29 mouse cellular contexts compared by ENCODE assay signal in genomic region chr3:82950639-82951038, GRCm38 (mm10). TPM values are rescaled to one million over a fixed set of nuclear protein-coding genes. Genes with fewer than 3 reads are reported as not detected.
A peak's percentile ranks its signal among the peaks of the same experiment; 100 is the strongest.
DNase-seq lines count a peak whose midpoint lies in the region; ATAC-seq lines count a peak whose summit lies in the region.
"Had no signal": no experiment of that assay in that cellular context is flagged by ENCODE, and none has a peak within 500 bp of the region (broad histone marks: within the 10 kb centered on the region; RNA-seq: fewer than 3 reads in every experiment).

No protein-coding gene starts in this region.

- H3K4me3 ChIP-seq in embryonic facial prominence, embryonic 11.5 days (ENCODE audit: low read depth, low read length): no peak overlapping the region
- H3K4me3 ChIP-seq in embryonic facial prominence, embryonic 10.5 days: no peak overlapping the region
- no peak overlapping the region for H3K4me3 ChIP-seq in intestine, embryonic 16.5 days (ENCODE audit: low read length)
- no peak overlapping the region for H3K4me3 ChIP-seq in stomach, embryonic 16.5 days (replicated peaks; ENCODE audit: low read length)
- H3K4me3 ChIP-seq: forebrain, embryonic 12.5 days; heart, adult 2 months; hindbrain, embryonic 15.5 days; layer of hippocampus, adult 2 months; limb, embryonic 12.5 days; liver, embryonic 15.5 days had no signal

- DNase-seq in embryonic facial prominence, embryonic 11.5 days (ENCODE audit: low spot score): peak; percentile 3
- no peak for DNase-seq in embryonic facial prominence, embryonic 10.5 days (ENCODE audit: low spot score)
- DNase-seq in lung, postnatal 14 days: peak; percentile 23
- DNase-seq in thymus, postnatal 0 days (ENCODE audit: low spot score): no peak
- DNase-seq in left cerebral cortex, adult 18-20 months (ENCODE audit: low spot score in 2 of 2): no peak
- DNase-seq: adrenal gland, postnatal 14 days; cerebellum, adult 11-12 months; cerebellum, postnatal 14 days; embryo, embryonic 11 days; gastrocnemius, postnatal 10 days; heart, adult 2 months; heart, postnatal 4 days; kidney, adult 18-20 months; kidney, postnatal 14 days; thymus, postnatal 25 days had no signal

- no peak for ATAC-seq in embryonic facial prominence, embryonic 11.5 days (replicated peaks; ENCODE audit: insufficient number of reproducible peaks, low FRiP score, low TSS enrichment, low read depth)
- ATAC-seq in intestine, embryonic 16.5 days: peak; percentile 42
- ATAC-seq in stomach, embryonic 16.5 days (ENCODE audit: insufficient read depth, low FRiP score): no peak
- ATAC-seq: activated CD4-positive, CD25-positive, alpha-beta regulatory T cell, adult 4 months; CD4-positive, CD25-positive, alpha-beta regulatory T cell, adult 4 months; midbrain, embryonic 16.5 days had no signal

- H3K9me3 ChIP-seq in embryonic facial prominence, embryonic 11.5 days (replicated peaks; ENCODE audit: control insufficient read depth, low read length): no peaks in the 10 kb centered on the region
- H3K9me3 ChIP-seq in embryonic facial prominence, embryonic 10.5 days: no peaks in the 10 kb centered on the region
- no peaks in the 10 kb centered on the region for H3K9me3 ChIP-seq in intestine, embryonic 16.5 days (ENCODE audit: control insufficient read depth, low read length)
- H3K9me3 ChIP-seq in stomach, embryonic 16.5 days (replicated peaks; ENCODE audit: control insufficient read depth, low read length): no peaks in the 10 kb centered on the region
- H3K9me3 ChIP-seq: forebrain, embryonic 12.5 days; hindbrain, embryonic 15.5 days; limb, embryonic 12.5 days; liver, embryonic 15.5 days had no signal

- no peak overlapping the region for H3K9ac ChIP-seq in embryonic facial prominence, embryonic 11.5 days (replicated peaks; ENCODE audit: low read length)
- H3K9ac ChIP-seq in intestine, embryonic 16.5 days (ENCODE audit: low read depth, low read length): no peak overlapping the region
- no peak overlapping the region for H3K9ac ChIP-seq in stomach, embryonic 16.5 days (ENCODE audit: low read length)
- H3K9ac ChIP-seq: forebrain, embryonic 12.5 days; hindbrain, embryonic 15.5 days; limb, embryonic 12.5 days; liver, embryonic 15.5 days had no signal

- 58% methylated on average over 7 of the region's 7 CpGs for WGBS in embryonic facial prominence, embryonic 11.5 days
- WGBS in embryonic facial prominence, embryonic 10.5 days: 78% methylated on average over 7 of the region's 7 CpGs
- 40% methylated on average over 7 of the region's 7 CpGs for WGBS in intestine, embryonic 16.5 days
- 27% methylated on average over 7 of the region's 7 CpGs for WGBS in stomach, embryonic 16.5 days

- H3K4me2 ChIP-seq in embryonic facial prominence, embryonic 11.5 days (ENCODE audit: low read depth, low read length): no peak overlapping the region
- H3K4me2 ChIP-seq in intestine, embryonic 16.5 days (ENCODE audit: low read depth, low read length): no peak overlapping the region
- H3K4me2 ChIP-seq in stomach, embryonic 16.5 days (ENCODE audit: low read depth, low read length): peak overlapping the region; percentile 47
- H3K4me2 ChIP-seq: forebrain, embryonic 12.5 days; hindbrain, embryonic 15.5 days; limb, embryonic 12.5 days; liver, embryonic 15.5 days had no signal

- H3K27me3 ChIP-seq in embryonic facial prominence, embryonic 11.5 days (ENCODE audit: control insufficient read depth, insufficient read depth, low read length): no peaks in the 10 kb centered on the region
- H3K27me3 ChIP-seq in embryonic facial prominence, embryonic 10.5 days (replicated peaks; ENCODE audit: low read depth, poor library complexity, severe bottlenecking): no peaks in the 10 kb centered on the region
- no peaks in the 10 kb centered on the region for H3K27me3 ChIP-seq in intestine, embryonic 16.5 days (replicated peaks; ENCODE audit: control insufficient read depth, insufficient read depth, low read length)
- H3K27me3 ChIP-seq in stomach, embryonic 16.5 days (ENCODE audit: control insufficient read depth, insufficient read depth, low read length): no peaks in the 10 kb centered on the region
- H3K27me3 ChIP-seq: forebrain, embryonic 12.5 days; hindbrain, embryonic 15.5 days; limb, embryonic 12.5 days; liver, embryonic 15.5 days had no signal

- no peaks in the 10 kb centered on the region for H3K4me1 ChIP-seq in embryonic facial prominence, embryonic 11.5 days (ENCODE audit: control insufficient read depth, insufficient read depth, low read length)
- no peaks in the 10 kb centered on the region for H3K4me1 ChIP-seq in embryonic facial prominence, embryonic 10.5 days
- H3K4me1 ChIP-seq in intestine, embryonic 16.5 days (ENCODE audit: control insufficient read depth, insufficient read depth, low read length): peaks cover 16% of the 10 kb centered on the region
- peaks cover 7% of the 10 kb centered on the region; the same call in 1 of the 2 replicates for H3K4me1 ChIP-seq in stomach, embryonic 16.5 days (ENCODE audit: control insufficient read depth, insufficient read depth, low read length)
- H3K4me1 ChIP-seq: forebrain, embryonic 12.5 days; hindbrain, embryonic 15.5 days; limb, embryonic 12.5 days; liver, embryonic 15.5 days had no signal

- no peak overlapping the region for H3K27ac ChIP-seq in embryonic facial prominence, embryonic 11.5 days (replicated peaks; ENCODE audit: low read depth, low read length)
- H3K27ac ChIP-seq in embryonic facial prominence, embryonic 10.5 days (replicated peaks): no peak overlapping the region
- H3K27ac ChIP-seq in intestine, embryonic 16.5 days (ENCODE audit: low read length): no peak overlapping the region
- no peak overlapping the region for H3K27ac ChIP-seq in stomach, embryonic 16.5 days (ENCODE audit: low read length)
- H3K27ac ChIP-seq: forebrain, embryonic 12.5 days; heart, adult 2 months; hindbrain, embryonic 15.5 days; layer of hippocampus, adult 2 months; limb, embryonic 12.5 days; liver, embryonic 15.5 days had no signal

- no peaks in the 10 kb centered on the region for H3K36me3 ChIP-seq in embryonic facial prominence, embryonic 11.5 days (replicated peaks; ENCODE audit: control insufficient read depth, insufficient read depth, low read depth, low read length)
- no peaks in the 10 kb centered on the region for H3K36me3 ChIP-seq in embryonic facial prominence, embryonic 10.5 days (replicated peaks)
- no peaks in the 10 kb centered on the region for H3K36me3 ChIP-seq in intestine, embryonic 16.5 days (ENCODE audit: control insufficient read depth, insufficient read depth, low read length)
- no peaks in the 10 kb centered on the region for H3K36me3 ChIP-seq in stomach, embryonic 16.5 days (ENCODE audit: control insufficient read depth, insufficient read depth, low read length)
- H3K36me3 ChIP-seq: forebrain, embryonic 12.5 days; hindbrain, embryonic 15.5 days; limb, embryonic 12.5 days; liver, embryonic 15.5 days had no signal

RNA-seq across cellular contexts. Expression of gene Lrat, which starts 46.9 kb away (rescaled TPM):
- polyA plus RNA-seq in embryonic facial prominence, embryonic 11.5 days (2014; fragmentation: Nextera tagmentation; extraction: Ambion mirVana): not detected in 2 replicates
- 0.05 TPM in 2 replicates for polyA plus RNA-seq in embryonic facial prominence, embryonic 10.5 days (2016; fragmentation: Nextera tagmentation; extraction: Ambion mirVana)
- 14.2 and 16.1 TPM in 2 replicates for polyA plus RNA-seq in intestine, embryonic 16.5 days (2015; fragmentation: Nextera tagmentation; extraction: Ambion mirVana)
- polyA plus RNA-seq in stomach, embryonic 16.5 days (2015; fragmentation: Nextera tagmentation; extraction: Ambion mirVana): 3.1 and 3.3 TPM in 2 replicates
- 0.05 and 0.06 TPM in 2 replicates for polyA plus RNA-seq in thymus, postnatal 0 days (2015; fragmentation: Nextera tagmentation; extraction: Ambion mirVana)
- total RNA-seq in left cerebral cortex, adult 18-20 months (2021): under 1 TPM in 1 of 2 experiments, not detected in 1; 0.07 TPM
- total RNA-seq: megakaryocyte-erythroid progenitor cell, adult 5-6 weeks; neutrophil, adult 5-6 weeks had no signal
- polyA plus RNA-seq: CD4-positive, CD25-positive, alpha-beta regulatory T cell, adult 4 months; forebrain, embryonic 12.5 days had no signal

RNA-seq across cellular contexts. Expression of gene Fgg, which starts 56.9 kb away (rescaled TPM):
- polyA plus RNA-seq in embryonic facial prominence, embryonic 11.5 days (2014; fragmentation: Nextera tagmentation; extraction: Ambion mirVana): 0.43 TPM in 1 of 2 replicates, not detected in the other
- polyA plus RNA-seq in embryonic facial prominence, embryonic 10.5 days (2016; fragmentation: Nextera tagmentation; extraction: Ambion mirVana): 0.16 and 0.18 TPM in 2 replicates
- 5.9 and 14.1 TPM in 2 replicates for polyA plus RNA-seq in intestine, embryonic 16.5 days (2015; fragmentation: Nextera tagmentation; extraction: Ambion mirVana)
- 26.5 and 31.3 TPM in 2 replicates for polyA plus RNA-seq in stomach, embryonic 16.5 days (2015; fragmentation: Nextera tagmentation; extraction: Ambion mirVana)
- polyA plus RNA-seq in thymus, postnatal 0 days (2015; fragmentation: Nextera tagmentation; extraction: Ambion mirVana): 0.99 and 1.0 TPM in 2 replicates
- not detected for total RNA-seq in left cerebral cortex, adult 18-20 months (2021)
- total RNA-seq: heart, adult 2 months; left cerebral cortex, adult 8-10 months; megakaryocyte-erythroid progenitor cell, adult 5-6 weeks; neutrophil, adult 5-6 weeks had no signal
- polyA plus RNA-seq: activated CD4-positive, CD25-positive, alpha-beta regulatory T cell, adult 4 months; CD4-positive, CD25-positive, alpha-beta regulatory T cell, adult 4 months; forebrain, embryonic 12.5 days; heart, embryonic 14.5 days; limb, embryonic 12.5 days; midbrain, embryonic 16.5 days had no signal

Comparison
In these comparisons a context has a peak if more than half of its experiments do, and no peak if none do; other contexts are left out.
1. DNase-seq: peak in embryonic facial prominence, embryonic 11.5 days (single experiment) and lung, postnatal 14 days (single experiment); none in embryonic facial prominence, embryonic 10.5 days (single experiment), thymus, postnatal 0 days (single experiment) and left cerebral cortex, adult 18-20 months (0 of 2).